Mouse (Mus musculus) skeletal muscle tissue, adult 2 months (tissue): ENCODE results near the gene Got2.

ENCODE experiments used
- DNase-seq: peaks from one replicate; pipeline ENCODE4 v3.0.0-alpha.2; 2012; ENCODE audit warnings: low read depth, low spot score

Got2 gene

DNA sequence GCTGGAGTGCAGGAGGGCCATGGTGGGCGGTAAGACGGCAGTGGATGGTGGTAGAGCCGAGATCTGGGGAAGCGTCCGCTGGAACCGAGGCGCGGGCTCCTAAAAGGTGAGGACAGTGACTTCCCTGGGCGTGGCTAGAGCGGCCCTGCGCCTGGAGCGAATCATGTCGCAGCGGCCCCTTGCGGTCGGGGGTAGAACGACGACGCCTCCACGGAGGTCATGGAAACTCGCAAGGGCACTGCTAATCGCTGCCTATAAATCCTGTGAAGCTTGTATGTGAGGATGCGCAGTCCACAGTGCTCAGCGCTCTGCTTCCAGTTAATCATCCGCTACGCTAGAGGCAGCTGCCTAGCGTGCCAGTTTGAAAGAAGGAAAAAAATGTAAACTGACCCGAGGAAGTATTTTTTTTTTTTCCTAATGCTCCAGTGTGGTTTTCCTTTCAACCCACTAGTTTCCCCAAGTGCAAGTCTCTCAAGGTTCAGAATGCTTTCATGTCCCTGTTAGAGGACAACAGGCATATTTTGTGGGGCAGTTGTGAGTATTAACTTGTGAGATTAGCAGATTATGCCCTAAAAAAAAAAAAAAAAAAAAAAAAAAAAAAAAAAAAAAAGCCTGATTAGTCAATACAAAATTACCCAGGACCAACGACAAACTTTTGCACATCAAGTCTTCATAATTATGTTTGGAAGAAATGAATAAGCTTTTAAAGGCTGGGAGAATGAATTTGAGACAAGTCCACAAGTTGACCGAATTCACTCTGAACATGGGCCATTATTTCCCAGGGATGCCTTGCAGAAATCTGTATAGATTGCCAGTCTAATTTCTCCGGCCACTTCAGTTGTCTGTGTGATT is at the start of gene Got2:
Gene Got2 (minus strand): TSS at position 263 of the 852 bp plus-strand sequence.
- DNase-seq = peak; percentile 86

DNA sequence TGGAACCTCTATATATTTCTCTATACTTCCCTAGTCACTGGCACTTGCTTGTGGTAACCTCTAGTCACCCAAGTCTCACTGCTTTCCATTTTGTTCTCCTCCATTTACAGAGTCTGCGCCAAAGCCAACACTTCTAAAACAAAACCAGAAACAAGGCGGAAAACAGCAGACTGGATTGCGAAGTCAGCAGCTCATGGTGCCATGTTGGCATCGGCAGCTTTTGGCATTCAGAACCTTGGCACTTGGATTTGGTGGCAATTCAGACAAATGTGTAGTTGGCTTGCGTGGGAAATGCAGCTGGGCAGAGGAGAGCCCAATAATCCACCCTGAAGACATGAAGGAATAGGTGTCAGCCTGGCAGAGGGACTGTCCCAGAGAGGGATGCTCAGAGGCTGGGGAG is 44.5 kb upstream of the Got2 start:
- DNase-seq = no peak

DNA sequence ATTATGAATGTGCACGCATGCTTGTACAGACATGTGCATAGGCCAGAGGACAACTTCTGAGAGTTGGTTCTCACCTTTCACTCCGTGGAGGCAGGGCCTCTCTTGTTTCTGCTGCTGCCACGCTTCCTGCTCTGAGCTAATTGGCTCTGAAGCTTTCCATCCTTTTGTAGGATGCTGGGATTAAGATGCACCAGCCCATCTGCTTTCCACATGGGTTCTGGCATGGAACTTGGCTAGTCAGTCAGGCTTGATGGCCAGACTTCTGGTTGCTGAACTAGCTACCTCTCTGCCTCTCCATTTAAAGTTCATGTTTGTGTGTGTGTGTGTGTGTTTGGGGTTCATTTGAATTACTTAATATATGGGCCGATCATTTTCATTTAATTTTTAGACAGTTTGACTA is 41.5 kb upstream of the Got2 start:
- DNase-seq = no peak

DNA sequence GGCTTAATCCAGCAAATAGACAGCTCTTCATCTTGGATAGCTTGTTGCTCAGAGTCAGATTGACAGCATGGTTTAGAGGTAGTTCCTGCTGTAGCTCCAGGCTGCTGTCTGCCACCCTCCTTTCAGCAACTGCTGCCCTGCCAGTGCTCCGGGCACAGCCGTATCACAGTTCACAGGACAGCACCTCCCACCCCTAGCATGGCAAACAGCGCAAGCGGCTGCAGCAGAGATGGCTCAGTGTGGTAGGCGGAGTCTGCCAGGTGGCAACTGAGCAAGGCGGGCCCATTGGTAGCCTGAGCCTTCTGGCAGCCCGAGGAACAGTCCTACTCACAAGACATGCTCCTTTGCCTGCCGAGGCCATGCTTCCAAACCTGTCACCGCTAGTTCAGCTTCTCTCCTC is 27.8 kb upstream of the Got2 start:
- peak; percentile 12 for DNase-seq

DNA sequence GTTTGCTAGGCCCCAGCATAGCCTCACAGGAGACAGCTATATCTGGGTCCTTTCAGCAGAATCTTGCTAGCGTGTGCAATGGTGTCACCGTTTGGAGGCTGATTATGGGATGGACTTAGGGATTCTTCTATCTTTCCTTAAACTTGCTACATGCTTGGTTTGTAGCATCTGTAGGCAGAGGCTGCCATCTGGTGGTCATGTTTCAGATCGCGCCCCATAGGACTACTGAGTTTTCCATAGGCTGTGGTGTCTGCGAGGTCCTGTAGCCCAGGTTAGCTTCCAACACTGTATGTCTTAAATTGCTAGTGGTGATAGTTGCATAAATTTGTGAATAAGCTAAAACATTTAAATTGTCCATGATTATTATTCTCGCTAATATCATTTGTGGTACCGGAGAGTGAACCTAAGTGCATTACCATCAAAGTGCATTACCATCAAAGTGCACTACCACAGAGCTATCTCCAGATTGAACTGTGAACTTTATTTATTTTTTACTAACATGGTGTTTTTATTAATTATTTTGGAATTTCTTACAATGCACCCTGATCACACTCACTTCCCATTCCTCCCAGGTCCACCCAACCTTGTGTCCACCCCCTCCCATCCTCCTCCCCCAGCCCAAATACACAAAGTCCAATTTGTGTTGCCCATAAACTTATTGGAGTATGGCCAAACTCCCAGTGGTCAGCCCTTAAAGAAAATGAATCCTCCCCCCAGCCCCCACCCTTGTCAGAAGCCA is 26.7 kb upstream of the Got2 start:
- DNase-seq = peak; percentile 38

DNA sequence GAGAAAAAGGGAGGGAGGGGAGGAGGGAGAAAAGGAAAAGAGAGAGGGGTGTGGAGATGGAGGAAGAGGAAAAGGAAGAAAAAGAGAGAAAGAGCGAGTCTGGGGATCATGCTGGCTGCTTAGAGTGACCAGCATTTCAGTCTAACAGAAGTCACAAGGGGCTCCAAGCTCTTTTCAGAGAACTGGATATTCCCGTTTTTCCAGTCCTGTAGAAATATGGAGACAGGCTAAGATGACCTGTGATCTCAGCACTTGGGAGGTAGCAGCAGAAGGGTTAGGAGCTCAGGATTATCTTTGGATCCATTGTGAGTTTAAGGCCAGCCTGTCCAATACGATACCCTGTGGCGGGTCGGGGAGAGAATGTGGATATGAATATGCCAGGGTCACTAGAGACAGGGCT is 22.9 kb upstream of the Got2 start:
- DNase-seq = no peak

DNA sequence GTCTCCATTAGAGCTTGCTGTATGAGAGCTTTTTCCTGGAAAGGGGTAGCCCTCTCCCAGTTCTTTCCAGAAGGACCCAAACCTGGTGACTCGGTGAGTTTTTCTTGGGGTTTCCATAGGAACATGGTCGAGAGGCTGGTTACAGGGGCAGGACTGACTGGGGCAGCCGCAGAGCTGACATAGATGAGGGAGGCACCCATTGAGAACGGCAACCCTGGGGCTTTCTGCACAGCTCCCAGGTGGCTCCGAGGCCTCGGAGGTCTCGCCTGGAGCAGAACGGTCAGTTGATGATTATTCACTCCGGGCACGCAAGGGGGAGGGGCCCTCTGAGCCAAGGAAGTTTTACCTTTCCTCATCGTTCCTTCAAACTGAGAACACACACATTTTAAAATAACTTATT is 19.5 kb upstream of the Got2 start:
- no peak for DNase-seq

DNA sequence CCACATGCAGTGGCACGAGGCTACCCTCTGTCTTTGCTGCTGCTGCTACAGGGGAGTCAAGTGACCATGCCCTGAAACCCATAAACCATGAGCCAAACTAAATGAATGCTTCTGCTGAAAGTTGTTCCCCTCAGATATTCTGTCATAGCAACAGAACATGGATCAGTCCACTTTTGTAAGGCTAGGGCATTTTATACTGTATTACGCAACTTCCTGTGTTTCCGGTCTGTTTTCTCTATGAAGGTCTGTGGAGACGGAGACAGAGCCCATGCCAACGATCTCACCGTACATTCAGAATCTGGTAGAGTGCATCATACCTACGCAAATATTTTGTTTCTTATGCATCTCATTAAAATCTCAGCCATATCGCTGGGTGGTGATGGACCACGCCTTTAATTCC is 18.4 kb upstream of the Got2 start:
- no peak for DNase-seq

DNA sequence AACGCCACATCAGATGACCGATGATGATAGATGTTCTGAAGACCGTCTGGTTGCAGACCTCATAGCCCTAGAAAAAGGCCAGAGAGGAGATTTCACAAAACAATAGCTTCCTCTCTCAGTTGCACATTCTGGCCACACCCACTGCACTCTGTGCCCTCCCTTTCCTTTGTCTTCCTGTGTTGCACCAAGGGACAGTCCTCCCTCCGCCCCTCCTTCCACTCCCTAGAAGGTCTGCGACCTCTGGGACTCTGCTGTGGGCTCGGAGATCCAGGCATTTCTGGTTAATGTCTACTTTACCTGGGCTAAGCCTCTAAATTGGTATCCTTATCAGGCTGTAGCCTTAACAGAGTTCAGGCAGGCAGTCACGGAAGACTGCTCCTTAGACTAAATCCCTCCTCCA is 13.5 kb upstream of the Got2 start:
- DNase-seq = no peak

DNA sequence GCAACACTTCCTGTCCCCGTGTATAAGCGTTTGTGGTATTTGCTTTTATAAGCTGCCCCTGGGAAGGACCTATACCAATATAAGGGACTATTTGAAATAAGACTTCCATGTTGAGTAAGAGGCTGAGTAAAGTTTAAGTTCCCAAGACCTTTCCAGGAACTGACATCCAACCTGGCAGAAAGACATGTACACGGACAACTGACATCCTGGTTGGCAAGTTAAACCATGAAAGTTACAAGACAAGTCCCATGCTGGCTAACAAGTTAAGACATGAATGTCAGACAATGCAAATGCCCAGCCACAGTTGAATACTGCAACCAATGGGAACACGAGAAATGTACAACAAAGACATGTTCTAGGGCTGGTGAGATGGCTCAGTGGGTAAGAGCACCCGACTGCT is 5.4 kb upstream of the Got2 start:
- no peak for DNase-seq

DNA sequence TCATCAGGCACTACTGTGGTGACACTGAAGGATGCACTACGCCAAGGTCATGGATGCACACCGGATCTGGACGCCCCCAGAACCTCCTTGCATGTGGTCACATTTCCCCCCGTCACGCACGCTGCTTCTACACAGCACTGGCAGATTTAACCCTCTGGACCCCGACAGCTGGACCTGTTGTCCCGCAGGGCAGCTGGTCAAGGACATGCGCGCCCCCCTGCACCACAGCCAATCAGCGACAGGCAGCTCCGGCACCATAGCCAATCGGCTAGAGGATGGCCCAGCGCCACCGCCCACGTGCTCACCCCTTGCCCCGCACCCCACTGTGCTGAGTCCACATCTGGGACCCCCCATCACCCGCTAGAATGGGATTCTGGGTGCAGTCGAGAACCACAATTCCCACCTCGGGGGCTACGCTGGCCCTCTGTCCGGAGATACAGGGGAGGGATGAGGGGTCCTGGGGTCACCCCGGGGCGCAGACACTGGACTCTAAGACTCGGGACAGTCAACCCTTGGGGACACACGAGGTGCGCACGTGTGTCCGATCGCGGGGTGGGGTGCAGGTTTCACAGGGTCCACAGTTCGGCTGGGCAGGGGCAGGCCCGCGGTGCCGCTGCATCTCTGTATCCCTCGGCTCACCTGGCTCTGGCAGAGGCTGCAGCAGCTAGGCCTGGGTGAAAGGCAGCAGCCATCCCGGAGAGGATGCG is 616 bp downstream of the Got2 start:
- DNase-seq = peak; percentile 79

DNA sequence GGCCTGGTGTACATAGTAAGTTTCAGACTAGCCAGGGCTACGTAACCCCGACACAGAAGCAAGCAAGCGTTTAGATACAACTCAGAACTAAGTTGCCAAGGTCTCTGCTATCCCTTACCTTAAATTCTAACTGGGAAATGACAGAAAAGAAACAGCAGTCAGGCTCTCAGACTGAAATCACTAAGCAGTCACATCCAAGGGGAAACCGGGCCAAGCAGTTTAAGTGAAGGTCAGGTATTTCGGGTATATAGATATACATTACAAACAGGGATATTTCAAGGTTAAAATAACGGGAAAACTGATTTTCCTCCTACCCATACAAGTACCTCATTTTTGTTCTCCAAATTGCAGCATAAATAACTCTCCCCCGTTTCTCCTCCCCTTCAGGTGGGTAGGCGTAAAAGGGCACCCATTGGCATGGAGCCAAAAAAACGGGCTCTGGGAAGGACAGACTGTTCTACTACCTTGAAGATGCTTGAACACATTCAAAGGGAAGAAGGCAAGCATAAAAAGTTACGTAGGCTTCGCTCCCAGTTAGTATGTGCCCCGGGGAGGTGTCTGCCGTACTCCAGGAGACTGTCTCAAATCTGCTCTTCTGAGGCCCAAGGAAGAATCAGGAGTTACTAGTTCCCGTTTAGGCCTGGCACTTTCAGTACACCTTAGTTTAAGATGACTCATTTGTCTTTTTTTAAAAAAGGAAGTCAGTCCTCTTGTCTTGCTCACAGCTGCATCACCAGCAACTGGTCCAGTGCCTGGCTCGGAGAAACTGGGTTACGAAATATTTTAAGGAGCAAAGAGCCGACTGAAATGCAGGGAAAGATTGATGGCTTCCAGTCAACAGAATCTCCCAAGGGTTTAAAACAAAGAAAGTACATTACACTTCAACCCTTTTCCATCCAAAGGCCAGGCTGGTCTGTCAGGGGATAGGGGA is 1.4 kb downstream of the Got2 start:
- peak; percentile 77 for DNase-seq

DNA sequence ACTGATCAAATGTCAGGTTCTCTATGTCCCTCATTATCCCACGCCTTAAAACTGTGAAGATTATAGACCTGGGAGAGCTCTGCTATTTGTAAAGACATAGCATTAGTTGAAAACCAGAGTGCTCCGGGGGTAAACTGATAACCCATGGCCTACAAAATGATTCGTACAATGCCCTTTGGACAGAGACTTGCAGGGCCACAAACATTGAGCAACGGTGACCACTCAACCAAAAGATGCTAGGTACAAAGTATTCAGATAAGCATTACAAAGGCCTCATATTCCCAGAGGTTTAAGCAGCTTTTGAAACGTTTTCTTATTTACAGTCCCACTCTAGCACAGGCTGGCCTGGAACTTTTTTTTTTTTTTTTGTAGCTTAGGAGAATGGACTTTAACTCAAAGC is 2.4 kb downstream of the Got2 start:
- no peak for DNase-seq

DNA sequence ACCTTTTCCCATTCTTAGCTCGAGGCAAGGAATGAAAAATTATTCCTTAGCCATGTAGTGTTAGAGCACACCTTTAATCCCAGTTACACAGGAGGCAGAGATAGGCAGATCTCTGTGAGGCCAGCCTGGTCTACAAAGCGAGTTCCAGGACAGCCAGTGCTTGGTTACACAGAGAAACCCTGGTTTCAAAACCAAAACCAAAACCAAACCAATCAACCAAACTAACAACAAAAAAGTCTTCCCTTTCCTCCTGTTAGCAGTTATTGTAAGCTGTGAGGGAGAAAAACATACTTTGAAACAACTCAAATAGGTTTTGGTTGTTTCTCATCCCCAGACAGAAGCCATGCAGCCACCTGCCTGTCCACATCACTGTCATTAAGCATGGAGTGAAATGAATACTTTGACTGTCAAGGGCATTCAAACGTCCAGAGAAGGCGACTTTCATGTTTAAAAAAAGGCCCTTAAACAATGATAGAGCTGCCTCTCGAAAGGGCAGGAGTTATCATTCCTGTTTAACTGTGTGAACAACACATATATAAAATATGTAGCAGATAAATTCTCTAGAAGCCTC is 3.0 kb downstream of the Got2 start:
- DNase-seq = peak; percentile 38

DNA sequence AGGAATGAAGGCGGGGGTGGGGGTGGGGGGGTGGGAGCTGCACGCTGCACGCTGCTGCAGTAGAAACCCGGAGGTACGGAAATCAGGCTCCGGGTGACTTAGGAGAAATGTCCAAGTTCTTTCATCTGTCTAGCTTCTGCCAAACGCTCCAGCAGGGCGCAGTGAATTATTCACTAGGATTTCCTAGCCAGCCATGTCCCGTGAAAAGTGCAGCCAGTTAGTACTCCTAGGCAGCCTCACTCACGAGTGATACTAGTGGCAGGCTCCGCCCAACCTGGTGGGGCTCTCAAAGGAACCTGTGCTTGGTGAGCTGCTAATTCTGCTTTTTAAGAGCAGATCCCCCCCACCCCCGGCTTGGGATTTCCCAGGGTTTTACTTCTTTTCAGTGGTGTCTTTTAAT is 3.9 kb downstream of the Got2 start:
- no peak for DNase-seq

DNA sequence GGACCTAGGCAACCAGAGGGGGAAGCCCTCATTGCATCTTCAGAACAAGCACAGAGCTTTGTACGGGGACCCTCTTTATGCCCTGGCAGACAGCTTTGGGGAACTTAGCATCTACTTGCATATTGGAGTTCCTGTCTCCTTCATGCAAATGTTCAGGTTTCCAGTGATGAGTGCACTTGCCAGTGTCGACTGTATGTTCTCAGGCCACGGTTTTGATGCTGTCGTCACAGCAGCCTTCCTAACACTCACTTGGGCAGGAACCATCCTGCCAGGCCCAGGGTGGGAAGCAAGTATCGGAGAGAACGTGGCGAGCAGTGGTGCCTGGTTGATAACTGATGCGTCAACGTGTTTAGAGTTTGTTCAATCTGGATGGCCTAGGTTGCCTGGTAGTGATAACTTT is 6.2 kb downstream of the Got2 start:
- DNase-seq = no peak

DNA sequence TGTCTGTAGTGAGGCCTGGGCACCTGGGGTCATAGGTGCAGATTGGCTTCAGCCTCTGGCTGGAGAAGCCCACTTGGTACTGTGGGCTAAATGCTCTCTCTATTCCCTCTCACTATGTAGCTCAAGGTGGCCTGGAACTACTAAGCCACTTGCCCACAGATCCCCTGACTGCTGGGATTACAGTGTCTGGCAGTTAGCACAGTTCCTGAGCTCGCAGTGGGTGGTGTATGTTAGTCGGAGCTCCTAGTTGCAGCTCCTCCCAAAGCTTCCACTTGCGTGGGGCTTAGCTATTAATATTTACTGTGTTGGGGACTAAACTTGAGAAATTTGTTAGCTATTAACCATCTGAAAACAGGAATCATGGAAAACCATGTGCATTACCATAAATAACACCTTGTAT is 6.8 kb downstream of the Got2 start:
- no peak for DNase-seq

DNA sequence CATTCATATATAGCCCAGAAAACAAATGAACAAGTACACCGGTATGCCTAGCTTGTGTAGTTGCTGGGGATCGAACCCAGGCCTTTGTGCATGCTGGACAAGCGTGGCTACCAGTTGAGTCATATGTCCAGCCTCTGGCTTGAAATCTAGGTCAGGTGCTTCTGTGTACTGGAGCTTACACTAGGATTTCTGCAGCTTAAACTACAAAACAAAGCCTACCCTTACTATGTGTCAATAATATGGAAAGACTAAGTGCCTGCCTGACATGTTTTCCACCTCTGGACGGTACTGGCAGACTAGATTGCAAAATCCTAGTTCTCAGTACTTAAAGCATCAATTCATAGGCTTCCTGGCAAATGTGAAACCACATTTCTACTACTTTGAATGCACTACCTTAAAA is 8.5 kb downstream of the Got2 start:
- no peak for DNase-seq

DNA sequence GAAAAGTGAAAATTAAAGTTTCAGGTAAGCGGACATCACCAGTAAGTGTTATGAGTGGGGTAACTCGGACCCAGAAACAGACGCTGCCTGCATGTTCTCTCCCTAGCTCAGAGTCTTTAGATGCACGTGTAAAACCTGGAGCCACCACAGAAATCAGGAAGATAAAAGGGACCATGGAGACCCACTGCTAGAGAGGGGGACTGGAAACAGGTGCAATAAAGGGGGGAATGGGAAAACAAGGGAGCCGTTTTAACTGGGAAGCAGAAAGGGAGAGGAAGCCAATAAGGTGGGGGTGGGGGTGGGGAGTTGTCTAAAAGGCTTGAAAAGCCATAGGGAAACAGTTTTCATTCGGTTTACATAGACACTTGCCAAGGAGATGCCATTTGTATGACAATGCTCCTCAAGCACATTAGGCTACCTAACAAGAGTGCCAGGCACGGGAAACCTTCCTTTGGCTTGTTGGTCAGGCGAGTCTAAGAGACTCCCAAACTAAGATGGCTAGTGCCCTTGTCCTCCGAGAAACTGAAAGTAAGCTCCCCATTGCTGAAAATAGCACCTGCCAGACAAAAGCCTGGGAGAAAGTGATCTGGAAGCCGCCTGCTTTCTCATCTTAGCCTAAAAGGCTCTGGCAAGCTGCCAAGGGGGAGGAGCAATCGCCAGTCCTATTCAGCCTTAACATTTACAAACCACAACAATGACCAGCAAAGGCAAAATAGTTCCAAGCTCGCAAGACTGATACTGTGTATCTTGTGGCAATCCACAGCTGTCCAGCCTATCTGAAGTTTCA is 10.0 kb downstream of the Got2 start:
- peak; percentile 36 for DNase-seq

DNA sequence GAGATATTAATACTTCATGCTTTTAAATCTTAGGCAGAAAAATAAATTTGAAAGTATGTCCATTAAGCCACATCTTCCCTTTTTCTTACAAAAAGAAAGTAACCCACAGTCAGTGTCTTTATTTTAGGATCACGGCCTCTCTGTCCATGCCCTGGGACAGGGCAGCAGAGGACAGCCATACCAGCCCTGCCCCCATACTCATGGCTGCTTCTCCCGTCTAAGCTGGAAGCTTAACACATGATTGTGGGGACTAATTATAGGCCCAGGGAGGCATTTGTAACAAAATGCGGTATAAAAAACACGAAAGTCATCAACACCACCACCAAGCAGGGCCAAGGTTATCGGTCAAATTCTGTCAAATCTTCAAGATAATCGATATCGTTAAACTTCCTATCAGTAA is 13.1 kb downstream of the Got2 start:
- no peak for DNase-seq
